Mouse (Mus musculus) stomach, embryonic 14.5 days (tissue): ENCODE measurements around the gene Sgsm1. TPM values are rescaled to one million over a fixed set of nuclear protein-coding genes. Genes with fewer than 3 reads are reported as not detected.

ENCODE experiments used
- ATAC-seq: fragments of 200-750 bp; cut with Nextera tagmentation; 2 replicates; pipeline ENCODE4 v1.8.0; 2017; ENCODE audit warnings: low read depth, moderate TSS enrichment; ENCODE audit not compliant: insufficient number of reproducible peaks, insufficient read depth, low FRiP score
- H3K27ac ChIP-seq: fragments of 300-500 bp; sonication (generic); 2 replicates; pipeline ENCODE4 v1.5.1; 2014; ENCODE audit warnings: mild to moderate bottlenecking, low read length, moderate library complexity, mixed read lengths
- H3K27me3 ChIP-seq: fragments of 300-500 bp; sonication (generic); 2 replicates; pipeline ENCODE4 v1.6.1; 2014; ENCODE audit warnings: low read length, control low read depth, mixed read lengths; ENCODE audit not compliant: control insufficient read depth, insufficient read depth
- H3K36me3 ChIP-seq: fragments of 300-500 bp; sonication (generic); 2 replicates; pipeline ENCODE4 v1.6.1; 2014; ENCODE audit warnings: mild to moderate bottlenecking, control low read depth, low read length, moderate library complexity, mixed read lengths; ENCODE audit not compliant: control insufficient read depth, insufficient read depth
- H3K4me1 ChIP-seq: fragments of 300-500 bp; sonication (generic); 2 replicates; pipeline ENCODE4 v1.6.1; 2014; ENCODE audit warnings: low read length, control low read depth, mixed read lengths; ENCODE audit not compliant: control insufficient read depth, insufficient read depth
- H3K4me2 ChIP-seq: fragments of 300-500 bp; sonication (generic); replicated peaks from 2 replicates; pipeline ENCODE4 v1.6.1; 2014; ENCODE audit warnings: low read depth, low read length, control low read depth
- H3K4me3 ChIP-seq: fragments of 300-500 bp; sonication (generic); 2 replicates; pipeline ENCODE4 v1.5.1; 2014; ENCODE audit warnings: low read depth, low read length, control low read depth
- H3K9ac ChIP-seq: fragments of 300-500 bp; sonication (generic); replicated peaks from 2 replicates; pipeline ENCODE4 v1.6.1; 2014; ENCODE audit warnings: low read depth, mild to moderate bottlenecking, control low read depth, low read length, moderate library complexity, mixed read lengths
- H3K9me3 ChIP-seq: fragments of 300-500 bp; sonication (generic); 2 replicates; pipeline ENCODE4 v1.6.1; 2016; ENCODE audit warnings: low read depth, low read length, control low read depth; ENCODE audit not compliant: control insufficient read depth
- WGBS: fragments of 180-500 bp; shearing (Covaris S2); extraction: QIAGEN DNeasy Blood & Tissue Kit; methylation state at CpG from one replicate; pipeline ENCODE4 v1.1.7; 2014; 5-methylcytosine and 5-hydroxymethylcytosine counted together
- polyA plus RNA-seq: library from polyadenylated mRNA; unstranded; fragments of >200 nt; fragmentation: Nextera tagmentation; extraction: Ambion mirVana; gene quantifications from 2 replicates; pipeline ENCODE4 v1.2.1, GENCODE M21; 2014

Sgsm1 gene
- polyA plus RNA-seq, 1 experiment from 2014 or later = 6.4 TPM

DNA sequence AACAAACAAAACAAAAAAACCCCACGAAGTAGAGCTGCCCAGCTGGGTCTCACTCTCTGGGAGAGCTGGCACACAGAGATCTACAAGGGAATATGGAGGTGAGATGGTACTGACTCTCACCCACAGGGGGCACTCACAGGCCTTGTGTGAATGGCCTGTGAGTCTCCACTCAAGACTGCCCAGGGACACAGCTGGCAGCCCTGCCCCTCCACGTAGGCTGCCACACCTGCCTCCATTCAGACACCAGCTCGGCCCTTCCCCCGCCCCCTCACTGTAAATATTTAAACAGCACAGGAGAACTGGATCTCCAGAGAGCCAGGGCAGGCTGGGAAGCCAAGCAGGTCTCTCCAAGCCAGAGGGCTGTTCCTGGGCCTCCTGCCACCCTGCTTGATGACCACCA, 14.8 kb downstream of the Sgsm1 start:
- H3K4me2 ChIP-seq = no peak overlapping the region
- H3K27me3 ChIP-seq = no peaks in the 10 kb centered on the region
- H3K4me1 ChIP-seq = peaks cover 3% of the 10 kb centered on the region; the same call in 1 of the 2 replicates
- peak overlapping the region; percentile 59; the same call in 1 of the 2 replicates for H3K27ac ChIP-seq
- no peak overlapping the region for H3K4me3 ChIP-seq
- no peaks in the 10 kb centered on the region for H3K9me3 ChIP-seq
- H3K36me3 ChIP-seq = no peaks in the 10 kb centered on the region
- 21% methylated on average over 4 of the region's 4 CpGs for WGBS
- peak; percentile 88 for ATAC-seq
- no peak overlapping the region for H3K9ac ChIP-seq

DNA sequence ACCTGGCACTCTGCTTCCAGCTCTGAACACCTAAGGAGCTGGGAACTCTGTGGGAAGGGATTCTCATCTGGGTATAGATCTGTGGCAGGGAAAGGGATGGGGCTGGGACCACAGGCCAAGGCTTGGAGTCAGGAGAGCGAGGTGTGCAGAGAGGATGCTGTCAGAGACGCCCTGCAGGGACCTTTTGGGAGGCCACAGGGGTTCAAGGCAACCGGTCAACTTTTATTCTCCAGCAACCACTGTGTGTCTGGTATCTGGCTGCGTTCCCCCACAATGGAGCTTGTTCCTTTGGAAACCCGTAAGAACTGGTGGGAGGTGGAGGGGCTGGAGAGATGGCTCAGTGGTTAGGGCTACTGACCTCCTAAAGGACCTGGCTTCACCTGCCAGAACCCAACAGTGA, 16.0 kb downstream of the Sgsm1 start:
- ATAC-seq = no peak
- Histone ChIP-seq H3K36me3 (no peaks in the 10 kb centered on the region), H3K27ac (no peak overlapping the region), H3K4me2 (no peak overlapping the region), H3K9ac (no peak overlapping the region), H3K9me3 (no peaks in the 10 kb centered on the region), H3K4me1 (peaks cover 3% of the 10 kb centered on the region; the same call in 1 of the 2 replicates), H3K27me3 (no peaks in the 10 kb centered on the region), H3K4me3 (no peak overlapping the region)
- 89% methylated on average over 5 of the region's 5 CpGs for WGBS

DNA sequence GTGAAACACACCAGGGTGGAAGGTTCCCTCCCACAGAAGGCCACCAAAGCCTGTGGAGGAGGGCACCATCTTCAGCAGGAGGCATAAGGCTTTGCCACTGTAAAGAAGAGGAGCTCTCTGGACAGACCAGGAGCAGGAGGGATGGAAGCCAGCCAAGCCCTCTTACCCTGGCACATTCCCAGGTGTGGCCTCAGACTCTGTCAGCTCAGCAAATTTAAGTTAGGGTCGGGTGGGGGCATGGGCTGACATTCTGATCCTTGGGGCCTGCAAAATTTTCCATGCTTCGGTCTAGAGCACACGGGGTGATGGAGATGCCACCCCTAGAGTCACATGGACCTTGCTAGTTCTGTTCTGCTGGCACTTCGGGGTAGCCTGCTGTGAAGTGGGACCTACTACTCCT, 17.1 kb downstream of the Sgsm1 start:
- Histone ChIP-seq H3K4me1 (peaks cover 3% of the 10 kb centered on the region; the same call in 1 of the 2 replicates), H3K36me3 (no peaks in the 10 kb centered on the region), H3K27ac (no peak overlapping the region), H3K4me2 (no peak overlapping the region), H3K9ac (no peak overlapping the region), H3K9me3 (no peaks in the 10 kb centered on the region), H3K4me3 (no peak overlapping the region), H3K27me3 (peaks cover 6% of the 10 kb centered on the region; the same call in 1 of the 2 replicates)
- 79% methylated on average over 4 of the region's 4 CpGs for WGBS
- ATAC-seq = no peak

DNA sequence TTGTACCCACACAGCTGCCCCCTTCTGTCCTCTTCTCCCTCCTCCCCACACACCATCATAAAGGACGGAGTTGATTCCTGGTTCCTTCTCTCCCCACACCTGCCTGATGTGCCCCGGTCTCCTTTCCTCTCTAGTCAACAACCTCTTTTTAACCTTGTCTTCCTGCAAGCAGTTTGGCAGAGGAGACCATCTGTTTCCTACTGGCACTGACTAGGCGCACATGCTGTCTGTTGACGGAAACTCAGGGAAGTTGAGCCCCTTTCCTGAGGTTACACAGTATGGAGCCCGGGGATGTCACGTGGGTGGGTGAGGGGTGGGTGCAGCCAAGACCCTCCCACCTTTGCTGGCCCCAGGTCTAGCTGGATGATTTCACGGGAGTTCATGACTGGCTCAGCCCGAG, 17.8 kb downstream of the Sgsm1 start:
- Histone ChIP-seq H3K4me1 (peaks cover 3% of the 10 kb centered on the region; the same call in 1 of the 2 replicates), H3K36me3 (no peaks in the 10 kb centered on the region), H3K27ac (no peak overlapping the region), H3K4me3 (no peak overlapping the region), H3K9ac (no peak overlapping the region), H3K4me2 (no peak overlapping the region), H3K27me3 (peaks cover 10% of the 10 kb centered on the region; the same call in 1 of the 2 replicates), H3K9me3 (no peaks in the 10 kb centered on the region)
- WGBS = 59% methylated on average over 8 of the region's 8 CpGs
- ATAC-seq = no peak

DNA sequence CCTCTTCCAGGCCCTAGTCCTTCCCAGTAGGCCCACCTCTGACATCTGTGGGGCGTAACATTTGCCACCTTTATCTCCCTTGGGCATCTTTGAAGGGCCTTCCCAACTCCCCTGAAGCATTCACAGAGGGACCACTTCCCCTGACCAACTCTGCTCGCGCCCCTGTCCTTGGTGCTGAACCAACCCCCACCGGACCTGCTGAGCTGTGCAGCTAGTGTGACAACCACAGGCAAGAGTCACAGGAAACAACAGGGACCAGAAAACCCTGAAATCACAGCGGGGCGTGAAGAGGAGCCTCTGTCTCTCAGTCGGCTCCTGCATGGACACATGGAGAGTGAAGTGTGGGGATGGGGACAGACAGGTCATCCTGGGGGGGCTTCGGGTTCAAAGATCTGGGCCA, 18.4 kb downstream of the Sgsm1 start:
- 8% methylated on average over 8 of the region's 8 CpGs for WGBS
- Histone ChIP-seq H3K4me3 (no peak overlapping the region), H3K9ac (no peak overlapping the region), H3K27me3 (peaks cover 14% of the 10 kb centered on the region), H3K4me2 (no peak overlapping the region), H3K27ac (no peak overlapping the region), H3K36me3 (no peaks in the 10 kb centered on the region), H3K9me3 (no peaks in the 10 kb centered on the region), H3K4me1 (no peaks in the 10 kb centered on the region)
- no peak for ATAC-seq

DNA sequence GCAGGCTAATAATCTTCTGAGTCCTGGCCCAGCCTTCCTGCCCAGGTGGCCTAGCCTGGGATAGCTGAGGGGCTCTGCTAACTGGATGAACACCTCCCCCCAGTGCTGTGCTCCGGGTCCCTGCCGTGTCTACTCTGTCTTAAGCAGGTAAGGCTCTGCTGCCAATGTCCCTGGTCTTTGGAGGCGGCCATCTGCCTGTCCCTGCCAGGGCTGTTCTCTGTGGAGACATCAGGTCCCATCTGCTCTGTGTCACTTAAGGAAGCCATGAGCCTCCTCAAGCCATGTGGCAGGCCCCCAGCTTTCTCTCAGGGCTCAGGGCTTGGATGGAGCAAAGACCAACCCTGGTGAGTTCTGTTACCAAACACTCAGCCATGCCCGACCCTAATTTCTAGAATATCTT, 19.5 kb downstream of the Sgsm1 start:
- Histone ChIP-seq H3K4me2 (no peak overlapping the region), H3K9me3 (no peaks in the 10 kb centered on the region), H3K27me3 (peaks cover 17% of the 10 kb centered on the region), H3K36me3 (no peaks in the 10 kb centered on the region), H3K9ac (no peak overlapping the region), H3K4me1 (no peaks in the 10 kb centered on the region), H3K27ac (no peak overlapping the region), H3K4me3 (no peak overlapping the region)
- ATAC-seq = no peak
- 81% methylated on average over 4 of the region's 4 CpGs for WGBS

DNA sequence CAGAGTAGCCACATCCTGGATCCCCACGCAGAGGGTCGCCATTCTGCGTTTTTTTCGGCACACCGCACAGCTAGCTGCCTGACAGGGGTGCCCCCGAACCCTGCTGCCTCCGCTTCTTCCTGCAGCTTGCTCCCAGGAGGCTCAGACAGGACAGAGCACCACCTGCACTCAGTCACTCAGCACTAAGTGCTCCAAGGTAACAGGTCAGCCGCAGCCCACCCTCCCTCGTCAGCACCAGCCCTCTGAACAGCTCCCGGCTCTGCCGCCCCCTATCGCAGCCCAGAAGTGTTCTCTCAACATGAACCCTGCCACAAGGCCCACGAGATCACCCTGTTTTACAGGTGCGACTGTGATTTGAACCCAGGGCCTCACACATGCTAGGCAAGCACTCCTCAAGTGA, 20.4 kb downstream of the Sgsm1 start:
- peaks cover 17% of the 10 kb centered on the region for H3K27me3 ChIP-seq
- no peak overlapping the region for H3K9ac ChIP-seq
- H3K4me3 ChIP-seq = no peak overlapping the region
- no peak overlapping the region for H3K4me2 ChIP-seq
- WGBS = 36% methylated on average over 14 of the region's 14 CpGs
- no peak overlapping the region for H3K27ac ChIP-seq
- no peaks in the 10 kb centered on the region for H3K4me1 ChIP-seq
- H3K36me3 ChIP-seq = no peaks in the 10 kb centered on the region
- no peaks in the 10 kb centered on the region for H3K9me3 ChIP-seq
- ATAC-seq = no peak

DNA sequence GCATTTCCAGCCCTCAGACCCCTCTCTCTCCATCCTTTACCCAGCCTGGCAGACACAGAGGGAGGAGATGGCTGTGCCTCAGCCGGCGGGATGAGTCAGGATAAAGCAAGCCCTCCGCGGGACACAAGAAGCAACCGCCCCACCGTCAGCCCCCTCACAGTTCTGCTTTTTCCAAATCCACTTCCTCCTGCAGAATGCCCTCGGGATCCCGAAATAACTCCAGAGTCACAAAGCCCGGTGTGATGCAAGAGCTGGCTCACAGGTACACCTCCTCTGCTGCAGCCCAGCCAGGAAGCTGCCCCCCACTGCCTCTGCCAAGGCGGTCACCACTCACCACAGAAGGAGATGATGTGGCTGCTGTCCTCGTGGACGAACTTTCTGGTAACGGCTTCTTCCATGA, 22.1 kb downstream of the Sgsm1 start:
- no peak for ATAC-seq
- WGBS = 44% methylated on average over 13 of the region's 13 CpGs

DNA sequence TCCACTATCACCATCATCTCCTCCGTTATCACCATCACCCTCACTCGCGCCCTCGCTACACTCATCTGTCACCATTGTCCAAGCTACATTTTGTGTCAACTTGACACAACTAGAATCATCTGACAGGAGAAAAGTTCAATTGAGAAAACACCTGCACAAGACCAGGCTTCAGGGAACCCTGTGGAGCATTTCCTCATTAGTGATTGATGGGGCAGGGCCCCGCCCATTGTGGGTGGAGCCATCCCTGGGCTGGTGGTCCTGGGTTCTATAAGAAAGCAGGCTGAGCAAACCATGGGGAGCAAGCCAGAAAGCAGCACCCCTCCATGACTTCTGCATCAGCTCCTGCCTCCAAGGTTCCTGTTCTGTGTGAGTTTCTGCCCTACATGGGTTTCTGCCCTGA, 22.8 kb downstream of the Sgsm1 start:
- Histone ChIP-seq H3K9me3 (no peaks in the 10 kb centered on the region), H3K4me3 (no peak overlapping the region), H3K9ac (no peak overlapping the region), H3K27me3 (peaks cover 17% of the 10 kb centered on the region), H3K36me3 (no peaks in the 10 kb centered on the region), H3K27ac (no peak overlapping the region), H3K4me1 (no peaks in the 10 kb centered on the region), H3K4me2 (no peak overlapping the region)
- 55% methylated on average over 5 of the region's 5 CpGs for WGBS
- ATAC-seq = no peak

More for the DNA sequence above, 22.1 kb downstream of the Sgsm1 start:
- Histone ChIP-seq H3K27me3 (peaks cover 17% of the 10 kb centered on the region), H3K9ac (no peak overlapping the region), H3K4me2 (no peak overlapping the region), H3K9me3 (no peaks in the 10 kb centered on the region), H3K27ac (no peak overlapping the region), H3K4me3 (no peak overlapping the region), H3K36me3 (no peaks in the 10 kb centered on the region), H3K4me1 (no peaks in the 10 kb centered on the region)
